Mouse (Mus musculus) kidney, adult 11 months (tissue): ENCODE measurements at regions not wholly inside any gene's neighbourhood (a gene's known extent, or its start where the extent isn't known, plus 50 kb on each side); places are given as distances from the start of the nearest gene placed in this dataset.

ENCODE experiments used
- DNase-seq: peaks from one replicate; pipeline ENCODE4 v3.0.0; 2022

GRCm38 (mm10) chr7:35948389-35948788, 145.6 kb upstream of the Zfp507 start:
- peak; percentile 13 for DNase-seq

- DNase-seq, result no peak
These were observed 138.3 kb upstream of the Zfp507 start for GRCm38 (mm10) chr7:35941086-35941485.

DNA sequence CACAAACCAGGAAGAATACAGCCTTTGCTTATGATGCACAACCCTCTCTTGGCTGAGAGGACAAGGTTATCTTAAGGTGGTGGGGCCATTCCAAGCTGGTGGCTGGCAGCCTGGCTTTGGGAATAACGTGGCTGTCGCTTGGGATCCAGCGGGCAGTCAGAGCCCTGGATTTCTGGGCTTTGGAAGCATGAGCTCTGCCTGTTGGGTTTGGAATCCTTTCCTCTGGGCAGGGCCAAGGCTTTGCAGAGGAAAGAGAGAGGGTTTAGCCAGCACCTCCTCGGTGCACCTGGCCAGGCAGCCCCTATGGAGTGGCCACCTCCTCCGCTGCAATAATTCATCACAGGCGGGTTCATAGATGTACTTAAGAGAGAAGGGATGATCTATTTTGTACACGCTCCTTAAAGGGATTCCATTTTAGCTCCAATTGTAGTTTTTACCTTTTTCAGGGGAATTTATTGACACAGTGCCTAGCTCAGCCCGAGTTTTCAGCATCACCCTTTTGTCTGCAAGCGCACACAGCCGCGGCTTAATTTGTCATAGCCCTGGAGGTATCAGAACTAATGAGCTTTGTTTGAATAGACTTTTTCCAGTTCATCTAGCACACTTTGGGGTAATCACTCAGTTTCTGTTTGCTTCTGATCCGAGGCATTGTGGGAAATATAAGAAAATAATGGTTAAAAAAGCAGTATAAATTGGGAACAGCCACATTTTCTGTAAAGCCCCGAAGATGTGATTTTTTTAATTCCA, 135.5 kb upstream of the Zfp507 start:
- no peak for DNase-seq

- no peak for DNase-seq
These were observed 123.9 kb upstream of the Zfp507 start for GRCm38 (mm10) chr7:35926749-35927148.

DNA sequence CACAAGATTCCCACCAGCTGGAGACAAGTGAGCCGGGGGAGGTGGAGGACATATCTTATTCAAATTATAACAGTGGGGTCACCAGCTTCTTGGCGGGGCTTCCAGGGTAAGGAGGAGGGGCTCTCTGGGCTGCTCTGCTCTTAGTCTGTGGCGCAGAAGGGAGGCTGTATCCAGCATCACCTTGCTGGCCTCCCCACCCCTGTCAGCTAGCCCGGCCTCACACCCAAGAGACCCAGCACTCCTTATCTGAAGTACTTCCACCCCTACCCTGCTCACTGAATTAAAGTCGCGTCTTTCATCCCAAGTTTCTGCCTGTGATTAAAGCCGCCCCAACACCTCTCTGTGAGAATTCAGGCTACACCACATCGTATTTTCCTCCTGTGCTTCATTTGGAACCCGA, 119.8 kb upstream of the Zfp507 start:
- DNase-seq, result no peak

DNA sequence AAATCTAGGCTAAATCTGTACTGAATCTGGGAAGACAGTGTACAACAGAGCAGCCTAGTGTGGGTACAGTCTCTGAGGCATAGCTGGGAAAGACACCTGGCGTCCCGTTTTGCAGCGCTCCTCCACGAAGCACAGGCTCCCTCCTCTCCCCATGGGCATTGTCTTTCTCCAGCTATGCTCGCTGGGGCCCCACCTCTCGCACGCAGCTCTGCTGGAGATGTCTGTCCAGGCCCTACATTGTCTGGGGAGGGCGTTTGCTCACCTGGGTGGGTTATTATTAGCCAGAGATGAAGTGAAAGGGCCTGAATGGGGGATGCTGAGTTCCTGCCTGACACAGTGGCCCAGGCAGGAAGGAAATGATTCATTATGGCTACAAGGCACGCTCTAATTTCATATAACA, 118.1 kb upstream of the Zfp507 start:
- no peak for DNase-seq

- DNase-seq, result peak; percentile 10
These were observed 117.4 kb upstream of the Zfp507 start for GRCm38 (mm10) chr7:35920194-35920609.

- no peak for DNase-seq
These were observed 107.4 kb upstream of the Zfp507 start for GRCm38 (mm10) chr7:35910109-35910706.

DNA sequence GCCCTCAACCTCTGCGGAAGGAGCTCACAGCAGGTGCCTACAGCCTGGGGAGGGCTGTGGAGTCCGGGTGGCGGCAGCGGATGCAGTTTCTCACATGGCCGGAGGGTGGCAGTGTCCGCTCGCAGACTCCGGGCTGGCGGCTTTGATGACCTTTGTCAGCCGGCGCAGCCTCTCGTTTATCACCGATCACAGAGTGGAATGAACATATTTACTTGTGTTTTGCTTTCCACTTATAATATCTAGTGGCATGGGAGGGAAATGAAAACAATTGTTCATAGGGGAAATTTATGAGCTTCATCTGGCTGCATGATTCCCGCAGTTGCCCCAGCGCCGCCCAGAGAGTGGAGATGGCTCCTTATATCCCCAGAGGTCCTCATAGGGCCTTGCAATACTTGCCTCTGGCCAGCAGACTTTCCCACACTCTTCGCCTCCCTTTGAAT, 99.2 kb upstream of the Zfp507 start:
- peak; percentile 17 for DNase-seq

GRCm38 (mm10) chr7:35898701-35899445, 96.1 kb upstream of the Zfp507 start:
- no peak for DNase-seq

GRCm38 (mm10) chr7:35893292-35893691, 90.5 kb upstream of the Zfp507 start:
- DNase-seq, result no peak

DNA sequence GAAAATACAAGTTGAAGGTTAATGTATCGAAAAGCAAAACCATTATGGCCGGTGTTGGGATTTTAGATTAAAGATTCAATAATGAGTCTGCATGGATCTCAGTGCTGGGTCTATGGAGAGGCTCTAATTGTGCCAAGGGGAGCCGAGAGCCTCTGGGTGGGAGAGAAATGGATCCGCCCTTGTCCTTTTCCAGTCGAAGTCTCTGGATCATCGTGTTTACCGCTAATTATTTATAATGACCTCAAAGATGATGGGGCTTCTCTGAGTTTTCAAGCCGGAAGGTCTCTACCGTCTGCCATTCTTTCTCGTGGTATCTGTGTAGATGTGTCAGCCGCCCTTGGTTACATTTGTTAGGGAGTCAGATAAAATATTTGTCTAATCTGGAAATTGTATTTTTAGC, 83.2 kb upstream of the Zfp507 start:
- no peak for DNase-seq

DNA sequence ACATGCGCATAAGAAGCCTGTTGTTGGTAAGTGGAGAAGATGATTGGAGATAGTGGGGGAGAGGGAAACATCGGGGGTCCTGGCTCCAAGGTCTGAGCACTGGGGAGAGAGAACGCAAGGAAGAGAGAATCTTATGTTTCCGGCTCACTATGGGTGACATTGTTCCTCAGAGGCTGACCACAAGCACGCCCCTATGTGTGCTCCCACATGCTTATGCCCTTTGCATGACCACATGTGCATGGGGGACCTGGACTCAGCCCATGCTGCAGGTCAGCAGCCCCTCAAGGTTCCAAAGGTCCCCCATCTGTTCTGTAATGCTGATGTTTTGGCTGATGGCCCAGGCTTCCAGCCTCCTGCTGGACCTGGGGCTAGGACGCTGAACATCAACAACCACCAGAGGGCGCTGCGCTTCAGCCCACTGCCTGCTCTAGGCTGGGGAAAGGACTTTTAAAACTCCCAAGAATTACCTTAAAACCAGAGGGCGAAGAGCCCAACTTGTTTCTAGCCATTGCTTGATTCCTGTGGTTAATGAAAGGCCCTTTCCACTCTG, 77.0 kb upstream of the Zfp507 start:
- DNase-seq, result peak; percentile 23

GRCm38 (mm10) chr7:35878164-35878563, 75.4 kb upstream of the Zfp507 start:
- DNase-seq, result no peak

DNA sequence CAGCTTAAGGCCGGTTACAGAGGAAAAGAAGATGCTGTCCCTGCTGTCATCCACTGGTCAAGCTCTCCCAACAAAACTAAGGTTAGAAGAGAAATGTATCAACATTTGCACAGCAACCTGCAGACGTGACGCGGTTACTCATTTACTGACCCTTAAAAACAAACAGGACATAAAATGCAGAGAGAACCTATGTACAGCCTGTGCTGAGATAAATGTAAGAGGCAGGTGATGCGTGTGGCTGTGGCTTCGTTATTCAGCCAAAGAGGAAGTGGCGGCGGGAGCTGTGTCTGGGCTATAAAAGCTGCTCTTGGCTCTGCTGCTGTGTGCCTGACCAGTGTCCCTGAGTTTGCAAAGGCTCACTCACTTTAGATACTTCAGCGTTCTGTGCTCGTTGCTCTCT, 58.2 kb upstream of the Zfp507 start:
- DNase-seq, result no peak

DNA sequence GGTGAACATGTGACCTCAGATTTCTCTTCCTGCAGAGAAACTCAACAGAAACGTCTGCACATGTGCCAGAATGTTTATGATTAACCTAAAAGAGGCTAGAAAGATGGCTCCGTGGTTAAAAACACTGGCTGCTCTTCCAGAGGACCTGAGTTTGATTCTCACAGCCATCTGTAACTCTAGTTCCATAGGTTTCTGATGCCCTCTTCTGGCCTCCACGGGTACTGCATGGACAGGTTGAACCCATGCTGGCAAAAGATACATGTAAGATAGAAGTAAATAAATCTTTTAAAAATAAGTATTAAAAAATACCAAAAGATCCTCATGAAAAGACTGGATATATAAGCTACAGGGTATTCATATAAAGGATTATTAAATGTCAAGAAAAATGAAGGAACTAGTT, 56.8 kb upstream of the Zfp507 start:
- peak; percentile 8 for DNase-seq

DNA sequence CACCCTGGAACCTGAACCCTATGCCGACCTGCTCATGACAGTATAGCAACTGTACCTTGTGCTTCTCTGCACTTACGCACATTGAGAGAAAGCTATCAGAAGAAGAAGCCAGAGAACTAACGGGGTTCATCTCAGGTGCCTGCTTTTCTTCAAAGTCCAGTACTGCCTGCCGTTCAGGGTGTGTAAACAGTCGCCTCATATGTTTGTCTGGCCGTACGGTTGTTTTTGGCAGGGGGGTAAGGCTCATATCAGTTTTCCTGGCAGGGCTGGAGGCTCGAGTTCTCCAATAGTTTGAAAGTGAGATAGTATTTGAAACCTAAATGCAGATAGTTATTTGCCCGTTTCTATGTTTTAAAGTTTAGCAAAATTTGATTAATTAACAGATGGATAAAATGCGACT, 54.9 kb upstream of the Zfp507 start:
- no peak for DNase-seq
